Mouse (Mus musculus) embryonic facial prominence, embryonic 11.5 days (tissue): Measurements from ENCODE around the gene Zscan5b. TPM values are rescaled to one million over a fixed set of nuclear protein-coding genes. Genes with fewer than 3 reads are reported as not detected.
"Not testable (repeated sequence)": the region's sequence is repeated elsewhere in the genome, so short reads cannot be mapped to it uniquely, and the experiment has no call there.

ENCODE experiments used
- ATAC-seq: fragments of 200-750 bp; cut with Nextera tagmentation; replicated peaks from 2 replicates; pipeline ENCODE4 v1.8.0; 2017; ENCODE audit warnings: low read depth; ENCODE audit not compliant: insufficient number of reproducible peaks, low FRiP score, low TSS enrichment
- DNase-seq: peaks from one replicate; pipeline ENCODE4 v3.0.0-alpha.2; 2015; ENCODE audit warnings: low spot score
- H3K27ac ChIP-seq: fragments of 300-500 bp; sonication (generic); replicated peaks from 2 replicates; pipeline ENCODE4 v1.5.1; 2014; ENCODE audit warnings: mild to moderate bottlenecking, low read depth, low read length, control low read depth
- H3K27me3 ChIP-seq: fragments of 300-500 bp; sonication (generic); 2 replicates; pipeline ENCODE4 v1.6.1; 2014; ENCODE audit warnings: mild to moderate bottlenecking, low read length, moderate library complexity, mixed read lengths; ENCODE audit not compliant: control insufficient read depth, insufficient read depth
- H3K36me3 ChIP-seq: fragments of 300-500 bp; sonication (generic); replicated peaks from 2 replicates; pipeline ENCODE4 v1.6.1; 2014; ENCODE audit warnings: low read depth, mild to moderate bottlenecking, low read length, moderate library complexity, mixed read lengths; ENCODE audit not compliant: control insufficient read depth, insufficient read depth
- H3K4me1 ChIP-seq: fragments of 300-500 bp; sonication (generic); 2 replicates; pipeline ENCODE4 v1.6.1; 2014; ENCODE audit warnings: low read length, mixed read lengths; ENCODE audit not compliant: control insufficient read depth, insufficient read depth
- H3K4me2 ChIP-seq: fragments of 300-500 bp; sonication (generic); 2 replicates; pipeline ENCODE4 v1.6.1; 2014; ENCODE audit warnings: low read depth, mild to moderate bottlenecking, control low read depth, low read length, moderate library complexity
- H3K4me3 ChIP-seq: fragments of 300-500 bp; sonication (generic); 2 replicates; pipeline ENCODE4 v1.5.1; 2014; ENCODE audit warnings: low read depth, low read length, control low read depth
- H3K9ac ChIP-seq: fragments of 300-500 bp; sonication (generic); replicated peaks from 2 replicates; pipeline ENCODE4 v1.6.1; 2014; ENCODE audit warnings: mild to moderate bottlenecking, control low read depth, low read length
- H3K9me3 ChIP-seq: fragments of 300-500 bp; sonication (generic); replicated peaks from 2 replicates; pipeline ENCODE4 v1.6.1; 2016; ENCODE audit warnings: mild to moderate bottlenecking, low read length, inconsistent platforms, mixed read lengths; ENCODE audit not compliant: control insufficient read depth
- WGBS: fragments of 180-500 bp; shearing (Covaris S2); extraction: QIAGEN DNeasy Blood & Tissue Kit; methylation state at CpG from one replicate; pipeline ENCODE4 v1.1.7; 2014; 5-methylcytosine and 5-hydroxymethylcytosine counted together
- polyA plus RNA-seq: library from polyadenylated mRNA; unstranded; fragments of >200 nt; fragmentation: Nextera tagmentation; extraction: Ambion mirVana; gene quantifications from 2 replicates; pipeline ENCODE4 v1.2.1, GENCODE M21; 2014

The Zscan5b gene
- polyA plus RNA-seq, 1 experiment from 2014 or later, result not detected

DNA sequence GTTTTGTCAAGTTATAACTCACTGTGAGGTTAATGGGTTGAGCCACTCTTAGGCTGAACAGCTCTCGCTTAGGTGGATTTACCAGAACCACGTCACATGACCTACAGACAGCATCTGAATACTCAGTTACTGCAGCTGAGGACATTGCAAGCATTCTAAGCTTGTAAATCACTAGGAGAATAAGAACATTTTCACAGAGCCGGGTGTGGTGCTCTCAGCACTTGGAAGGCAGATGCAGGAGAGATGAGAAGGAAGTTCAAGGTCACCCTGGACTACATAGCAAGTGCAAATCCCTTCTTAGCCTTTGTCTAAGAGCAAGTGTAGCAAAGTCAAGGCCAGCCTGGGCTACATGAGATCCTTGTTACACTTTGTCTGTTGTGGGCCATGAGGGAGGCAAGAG, 17.9 kb upstream of the Zscan5b start:
- WGBS, result 85% methylated on average over 3 of the region's 3 CpGs
- no peaks in the 10 kb centered on the region for H3K4me1 ChIP-seq
- H3K9me3 ChIP-seq, result no peaks in the 10 kb centered on the region
- H3K4me3 ChIP-seq, result no peak overlapping the region
- ATAC-seq, result no peak
- H3K4me2 ChIP-seq, result no peak overlapping the region
- no peak overlapping the region for H3K9ac ChIP-seq
- no peak overlapping the region for H3K27ac ChIP-seq
- H3K36me3 ChIP-seq, result no peaks in the 10 kb centered on the region
- H3K27me3 ChIP-seq, result no peaks in the 10 kb centered on the region
- DNase-seq, result no peak

GRCm38 (mm10) chr7:6213144-6213543, 8.9 kb upstream of the Zscan5b start:
- no peak overlapping the region for H3K9ac ChIP-seq
- H3K27me3 ChIP-seq, result no peaks in the 10 kb centered on the region
- 51% methylated on average over 5 of the region's 5 CpGs for whole genome bisulfite sequencing
- no peak overlapping the region for H3K4me2 ChIP-seq
- ATAC-seq (no peak), DNase-seq (no peak)
- no peaks in the 10 kb centered on the region for H3K36me3 ChIP-seq
- no peak overlapping the region for H3K27ac ChIP-seq
- H3K9me3 ChIP-seq, result no peaks in the 10 kb centered on the region
- H3K4me3 ChIP-seq, result no peak overlapping the region
- H3K4me1 ChIP-seq, result no peaks in the 10 kb centered on the region

DNA sequence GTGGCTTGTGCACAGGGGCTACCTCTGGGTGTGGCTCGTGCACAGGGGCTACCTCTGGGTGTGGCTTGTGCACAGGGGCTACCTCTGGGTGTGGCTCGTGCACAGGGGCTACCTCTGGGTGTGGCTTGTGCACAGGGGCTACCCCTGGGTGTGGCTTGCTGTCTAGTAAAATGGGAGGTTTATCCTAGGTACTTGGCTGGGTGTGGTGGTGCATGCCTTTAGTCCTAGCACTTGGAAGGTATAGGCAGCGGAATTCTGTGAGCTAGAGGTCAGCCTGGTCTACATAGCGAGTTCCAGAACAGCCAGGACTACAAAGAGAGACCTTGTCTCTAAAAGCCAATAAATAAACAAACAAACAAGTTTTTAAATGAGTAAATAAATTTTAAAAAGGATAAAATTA, 7.4 kb upstream of the Zscan5b start:
- not testable (repeated sequence) for ATAC-seq, H3K27me3 ChIP-seq, H3K36me3 ChIP-seq, H3K4me3 ChIP-seq, H3K9me3 ChIP-seq, H3K27ac ChIP-seq, H3K9ac ChIP-seq, H3K4me2 ChIP-seq, DNase-seq, H3K4me1 ChIP-seq
- 83% methylated on average over 2 of the region's 4 CpGs for WGBS

DNA sequence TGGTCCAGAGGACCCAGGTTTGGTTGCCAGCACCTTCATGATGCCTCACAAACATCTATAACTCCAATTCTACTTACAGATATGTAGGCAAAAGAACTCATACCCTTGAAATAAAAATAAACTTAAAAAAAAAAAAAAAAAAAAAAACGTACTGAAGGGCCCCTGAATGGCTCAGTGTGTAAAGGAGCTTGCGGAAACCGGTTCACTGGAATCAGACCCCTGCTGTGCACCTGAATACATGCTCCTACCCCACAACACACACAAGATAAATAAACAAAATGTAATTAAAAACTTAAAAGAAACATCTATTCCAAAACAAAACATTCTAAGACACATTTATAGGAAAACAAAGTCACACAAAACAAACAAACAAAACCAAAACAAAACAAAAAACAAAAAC, 1.9 kb upstream of the Zscan5b start:
- Histone ChIP-seq H3K36me3 (no peaks in the 10 kb centered on the region), H3K27me3 (no peaks in the 10 kb centered on the region), H3K9me3 (no peaks in the 10 kb centered on the region), H3K4me3 (no peak overlapping the region), H3K4me2 (no peak overlapping the region), H3K27ac (no peak overlapping the region), H3K9ac (no peak overlapping the region), H3K4me1 (no peaks in the 10 kb centered on the region)
- DNase-seq, result no peak
- WGBS, result 51% methylated on average over 3 of the region's 3 CpGs
- no peak for ATAC-seq

GRCm38 (mm10) chr7:6228491-6228890, 6.4 kb downstream of the Zscan5b start:
- H3K9me3 ChIP-seq, H3K4me2 ChIP-seq, H3K4me1 ChIP-seq, DNase-seq, H3K4me3 ChIP-seq, H3K27ac ChIP-seq, H3K36me3 ChIP-seq, H3K27me3 ChIP-seq, ATAC-seq, H3K9ac ChIP-seq: not testable (repeated sequence)
- 53% methylated on average over 8 of the region's 8 CpGs for WGBS

DNA sequence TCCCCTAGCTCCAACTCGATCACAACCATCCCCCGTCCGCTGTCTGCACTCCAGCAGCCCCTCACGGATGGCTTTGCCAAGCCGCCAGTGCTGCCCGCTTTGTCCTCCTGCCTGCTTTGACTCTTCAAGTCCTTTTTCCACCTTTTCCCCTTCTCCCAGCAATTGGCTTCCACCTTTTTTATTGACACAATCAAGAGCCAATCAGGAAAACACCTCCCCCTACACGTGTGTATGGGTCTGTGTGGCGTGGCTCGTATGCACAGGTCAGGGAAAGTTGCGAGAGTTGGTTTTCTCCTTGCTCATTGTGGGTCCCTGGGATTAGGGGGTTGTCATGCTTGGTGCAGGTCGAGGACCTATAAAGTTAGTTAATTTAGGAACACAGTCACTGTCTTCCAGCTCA, 17.7 kb downstream of the Zscan5b start:
- ATAC-seq, result no peak
- Histone ChIP-seq H3K27ac (no peak overlapping the region), H3K4me3 (no peak overlapping the region), H3K9ac (no peak overlapping the region), H3K4me2 (no peak overlapping the region), H3K9me3 (no peaks in the 10 kb centered on the region), H3K4me1 (no peaks in the 10 kb centered on the region), H3K27me3 (no peaks in the 10 kb centered on the region), H3K36me3 (no peaks in the 10 kb centered on the region)
- no peak for DNase-seq
- WGBS, result 52% methylated on average over 11 of the region's 11 CpGs

DNA sequence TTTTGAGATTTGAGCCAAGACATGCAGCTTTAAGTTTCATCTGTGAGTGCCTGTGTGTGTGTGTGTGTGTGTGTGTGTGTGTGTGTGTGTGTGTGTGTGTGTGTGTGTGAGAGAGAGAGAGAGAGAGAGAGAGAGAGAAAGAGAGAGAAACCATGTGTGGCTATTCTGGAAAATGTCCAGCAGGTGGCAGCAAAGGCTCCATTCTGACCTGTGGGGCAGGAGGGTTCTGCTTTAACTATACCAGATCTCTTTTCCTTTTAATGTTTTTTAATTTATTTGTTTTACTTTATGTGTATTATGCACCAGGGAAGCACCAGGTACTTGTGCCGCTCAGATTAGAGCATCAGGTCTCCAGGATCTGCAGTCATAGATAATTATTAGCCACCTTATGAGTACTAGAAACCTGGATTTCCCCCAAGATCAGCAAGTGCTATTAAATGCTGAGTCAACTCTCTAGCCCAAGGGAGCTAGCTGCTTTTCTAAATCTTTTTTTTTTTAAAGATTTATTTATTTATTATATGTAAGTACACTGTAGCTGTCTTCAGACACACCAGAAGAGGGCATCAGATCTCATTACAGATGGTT, 18.9 kb downstream of the Zscan5b start:
- not testable (repeated sequence) for H3K4me2 ChIP-seq, H3K4me1 ChIP-seq, H3K4me3 ChIP-seq, H3K27ac ChIP-seq, H3K9ac ChIP-seq, H3K36me3 ChIP-seq, H3K9me3 ChIP-seq, H3K27me3 ChIP-seq, ATAC-seq
- DNase-seq, result peak; percentile 56
- WGBS, result 20% methylated on average over 1 of the region's 1 CpGs

- no peaks in the 10 kb centered on the region for H3K4me1 ChIP-seq
- DNase-seq (peak; percentile 14), ATAC-seq (no peak)
- no peak overlapping the region for H3K4me2 ChIP-seq
- no peak overlapping the region for H3K4me3 ChIP-seq
- 47% methylated on average over 11 of the region's 11 CpGs for WGBS
- no peaks in the 10 kb centered on the region for H3K36me3 ChIP-seq
- no peaks in the 10 kb centered on the region for H3K27me3 ChIP-seq
- no peaks in the 10 kb centered on the region for H3K9me3 ChIP-seq
- no peak overlapping the region for H3K27ac ChIP-seq
- H3K9ac ChIP-seq, result no peak overlapping the region
These were observed 22.5 kb downstream of the Zscan5b start for GRCm38 (mm10) chr7:6244361-6245292.
